Mouse (Mus musculus): ENCODE data around the gene Fam169b. TPM values are rescaled to one million over a fixed set of nuclear protein-coding genes. Genes with fewer than 3 reads are reported as not detected.

Gene Fam169b
- polyA plus RNA-seq, 1 experiment from 2014 or later, result 2.3 TPM

DNA sequence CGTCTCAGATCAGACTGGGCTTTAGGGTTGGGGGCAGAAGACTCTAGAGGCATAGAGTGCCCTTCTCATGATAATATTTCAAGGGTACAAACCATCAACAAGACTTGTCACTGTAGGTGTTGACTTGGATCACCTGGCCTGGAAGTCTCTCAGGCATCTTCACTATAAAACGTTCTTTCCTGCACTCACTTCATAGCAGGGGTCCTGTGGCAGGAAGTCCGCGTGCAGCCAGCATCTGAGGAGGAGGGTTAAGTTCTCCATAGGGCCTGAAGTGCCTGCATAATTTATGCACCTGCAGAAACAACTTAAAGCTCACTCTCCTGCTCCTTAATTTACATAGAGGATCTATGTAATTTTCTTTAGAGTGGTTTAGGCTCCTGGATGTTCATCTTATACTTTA is 28.0 kb upstream of the Fam169b start:
- Histone ChIP-seq H3K27ac (no peak overlapping the region), H3K9ac (no peak overlapping the region), H3K4me1 (no peaks in the 10 kb centered on the region), H3K4me2 (replicated peaks) (no peak overlapping the region), H3K27me3 (no peaks in the 10 kb centered on the region), H3K36me3 (no peaks in the 10 kb centered on the region), H3K9me3 (peaks cover 3% of the 10 kb centered on the region; the same call in 1 of the 2 replicates), H3K4me3 (no peak overlapping the region)
- 43% methylated on average over 4 of the region's 4 CpGs for WGBS
- ATAC-seq (ENCODE audit: insufficient number of reproducible peaks, insufficient read depth, low FRiP score, low TSS enrichment), result no peak

GRCm38 (mm10) chr7:68246249-68246648 is 27.4 kb upstream of the Fam169b start:
- no peak overlapping the region for H3K27ac ChIP-seq
- ATAC-seq (ENCODE audit: insufficient number of reproducible peaks, insufficient read depth, low FRiP score, low TSS enrichment), result no peak
- 67% methylated on average over 8 of the region's 8 CpGs for WGBS

DNA sequence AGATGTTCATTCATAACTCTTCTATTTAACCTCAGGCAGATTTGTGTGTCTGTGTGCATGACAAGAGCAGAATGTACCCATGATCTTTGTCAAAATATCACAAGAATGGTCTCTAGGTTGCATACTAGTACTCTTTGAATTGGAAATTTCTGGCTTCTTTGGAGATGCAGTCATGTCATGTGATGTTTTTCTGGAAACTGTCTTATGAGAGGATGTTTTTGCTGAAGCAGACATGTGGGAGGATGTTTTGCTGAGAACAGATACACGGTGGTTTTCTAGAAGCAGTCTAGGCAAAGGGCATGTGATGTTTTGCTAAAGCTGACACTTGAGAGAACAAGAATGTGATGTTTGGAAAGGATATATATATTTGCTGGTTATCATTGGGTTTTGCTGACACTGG is 23.2 kb upstream of the Fam169b start:
- H3K4me1 ChIP-seq, result no peaks in the 10 kb centered on the region
- H3K9ac ChIP-seq, result no peak overlapping the region
- H3K4me3 ChIP-seq, result no peak overlapping the region
- no peak for ATAC-seq (ENCODE audit: insufficient number of reproducible peaks, insufficient read depth, low FRiP score, low TSS enrichment)
- no peak overlapping the region for H3K27ac ChIP-seq
- no peaks in the 10 kb centered on the region for H3K27me3 ChIP-seq
- no peaks in the 10 kb centered on the region for H3K36me3 ChIP-seq
- WGBS, result 85% methylated on average over 1 of the region's 1 CpGs
- peaks cover 3% of the 10 kb centered on the region; the same call in 1 of the 2 replicates for H3K9me3 ChIP-seq
- H3K4me2 ChIP-seq (replicated peaks), result no peak overlapping the region

More at GRCm38 (mm10) chr7:68246249-68246648, 27.4 kb upstream of the Fam169b start:
- Histone ChIP-seq H3K4me3 (no peak overlapping the region), H3K27me3 (no peaks in the 10 kb centered on the region), H3K4me1 (no peaks in the 10 kb centered on the region), H3K4me2 (replicated peaks) (no peak overlapping the region), H3K9ac (no peak overlapping the region), H3K9me3 (peaks cover 3% of the 10 kb centered on the region; the same call in 1 of the 2 replicates), H3K36me3 (no peaks in the 10 kb centered on the region)

DNA sequence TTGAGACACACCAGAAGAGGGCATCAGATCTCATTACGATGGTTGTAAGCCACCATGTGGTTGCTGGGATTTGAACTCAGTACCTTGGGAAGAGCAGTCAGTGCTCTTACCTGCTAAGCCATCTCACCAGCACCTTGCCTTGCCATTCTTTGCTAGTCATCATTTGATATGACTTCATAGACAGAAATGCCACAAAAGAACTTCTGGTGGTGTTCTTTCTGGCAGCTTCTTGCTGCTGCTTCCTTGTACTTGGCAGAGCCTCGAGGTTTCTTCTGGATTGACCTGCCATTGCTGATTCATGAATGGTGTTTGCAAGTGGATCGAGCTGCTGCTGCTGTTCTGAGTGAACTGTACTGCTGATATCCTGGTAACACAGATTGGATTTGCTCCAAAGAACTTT is 22.7 kb upstream of the Fam169b start:
- H3K9me3 ChIP-seq, result peaks cover 3% of the 10 kb centered on the region; the same call in 1 of the 2 replicates
- H3K4me1 ChIP-seq, result no peaks in the 10 kb centered on the region
- H3K27me3 ChIP-seq, result no peaks in the 10 kb centered on the region
- H3K27ac ChIP-seq, result no peak overlapping the region
- no peaks in the 10 kb centered on the region for H3K36me3 ChIP-seq
- ATAC-seq (ENCODE audit: insufficient number of reproducible peaks, insufficient read depth, low FRiP score, low TSS enrichment), result no peak
- WGBS, result 89% methylated on average over 3 of the region's 3 CpGs
- H3K9ac ChIP-seq, result no peak overlapping the region
- H3K4me3 ChIP-seq, result no peak overlapping the region
- no peak overlapping the region for H3K4me2 ChIP-seq (replicated peaks)

DNA sequence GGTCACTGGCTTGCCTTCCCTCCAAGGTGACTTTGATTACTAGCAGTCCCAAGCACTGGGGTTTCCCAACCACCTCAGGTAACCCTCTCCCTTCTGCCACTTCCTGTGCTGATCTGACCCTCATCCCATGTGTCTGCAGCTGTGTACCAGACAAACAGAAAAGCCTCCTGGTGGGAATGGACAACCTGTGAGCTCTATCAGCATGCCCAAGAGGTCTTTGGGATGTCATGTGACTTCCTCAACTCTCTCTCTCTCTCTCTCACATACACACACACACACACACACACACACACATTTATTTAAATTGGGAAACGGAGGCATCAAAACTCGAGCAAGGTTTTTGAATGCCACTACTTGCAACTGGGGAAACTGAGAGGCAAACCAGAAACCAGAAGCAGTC is 15.9 kb upstream of the Fam169b start:
- 60% methylated on average over 2 of the region's 2 CpGs for WGBS
- H3K4me1 ChIP-seq, result no peaks in the 10 kb centered on the region; the same call in 1 of the 2 replicates
- H3K4me2 ChIP-seq (replicated peaks), result no peak overlapping the region
- no peaks in the 10 kb centered on the region for H3K36me3 ChIP-seq
- H3K9me3 ChIP-seq, result no peaks in the 10 kb centered on the region
- no peak overlapping the region for H3K4me3 ChIP-seq
- ATAC-seq (ENCODE audit: insufficient number of reproducible peaks, insufficient read depth, low FRiP score, low TSS enrichment), result no peak
- H3K9ac ChIP-seq, result no peak overlapping the region
- no peaks in the 10 kb centered on the region for H3K27me3 ChIP-seq
- H3K27ac ChIP-seq, result no peak overlapping the region

- Histone ChIP-seq H3K4me1 (peaks cover 3% of the 10 kb centered on the region), H3K4me2 (replicated peaks) (no peak overlapping the region), H3K9ac (no peak overlapping the region), H3K4me3 (no peak overlapping the region), H3K9me3 (no peaks in the 10 kb centered on the region), H3K36me3 (no peaks in the 10 kb centered on the region), H3K27ac (no peak overlapping the region), H3K27me3 (no peaks in the 10 kb centered on the region)
- WGBS, result 83% methylated on average over 17 of the region's 17 CpGs
- no peak for ATAC-seq (ENCODE audit: insufficient number of reproducible peaks, insufficient read depth, low FRiP score, low TSS enrichment)
These were observed 15.1 kb upstream of the Fam169b start for GRCm38 (mm10) chr7:68258326-68259150.

DNA sequence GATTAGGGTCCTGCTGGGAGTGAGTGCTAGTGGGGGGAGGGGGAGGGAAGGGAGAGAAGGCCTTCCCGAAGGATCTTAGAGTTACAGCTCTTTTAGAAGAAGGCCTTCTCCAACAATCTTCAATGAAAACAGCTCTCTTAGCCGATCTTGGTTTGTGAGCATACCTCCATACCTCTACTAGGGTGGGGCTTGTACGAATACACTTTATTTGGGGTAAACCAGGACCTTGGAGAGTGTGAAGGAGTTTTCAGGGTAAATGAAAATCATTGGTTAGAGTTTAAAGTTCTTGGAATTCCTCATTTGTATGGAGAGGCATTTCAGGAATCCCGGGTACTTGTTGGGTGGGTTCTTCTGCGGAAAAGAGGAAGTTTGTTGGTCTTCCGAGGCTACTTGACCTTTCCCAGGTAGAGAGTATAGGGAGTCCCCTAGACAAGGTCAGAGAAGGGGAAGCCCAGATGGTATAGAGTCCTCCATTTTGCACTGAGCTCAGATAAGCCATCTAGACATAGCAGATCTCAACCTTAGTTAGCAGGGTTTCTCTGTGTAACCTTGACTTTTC is 14.0 kb upstream of the Fam169b start:
- H3K9me3 ChIP-seq, result no peaks in the 10 kb centered on the region
- no peak overlapping the region for H3K4me2 ChIP-seq (replicated peaks)
- no peak overlapping the region for H3K9ac ChIP-seq
- peaks cover 13% of the 10 kb centered on the region for H3K4me1 ChIP-seq
- H3K4me3 ChIP-seq, result no peak overlapping the region
- H3K36me3 ChIP-seq, result no peaks in the 10 kb centered on the region
- ATAC-seq (ENCODE audit: insufficient number of reproducible peaks, insufficient read depth, low FRiP score, low TSS enrichment), result no peak
- no peak overlapping the region for H3K27ac ChIP-seq
- WGBS, result 59% methylated on average over 6 of the region's 6 CpGs
- H3K27me3 ChIP-seq, result peaks cover 2% of the 10 kb centered on the region; the same call in 1 of the 2 replicates

GRCm38 (mm10) chr7:68262612-68263200 is 10.9 kb upstream of the Fam169b start:
- Histone ChIP-seq H3K4me2 (replicated peaks) (no peak overlapping the region), H3K4me1 (peaks cover 25% of the 10 kb centered on the region), H3K9ac (no peak overlapping the region), H3K4me3 (no peak overlapping the region), H3K36me3 (no peaks in the 10 kb centered on the region), H3K27me3 (peaks cover 6% of the 10 kb centered on the region), H3K27ac (0 out of 2 replicates have a peak overlapping the region, but pooled peaks have one; percentile 23), H3K9me3 (no peaks in the 10 kb centered on the region)
- WGBS, result 47% methylated on average over 8 of the region's 8 CpGs
- ATAC-seq (ENCODE audit: insufficient number of reproducible peaks, insufficient read depth, low FRiP score, low TSS enrichment), result no peak

DNA sequence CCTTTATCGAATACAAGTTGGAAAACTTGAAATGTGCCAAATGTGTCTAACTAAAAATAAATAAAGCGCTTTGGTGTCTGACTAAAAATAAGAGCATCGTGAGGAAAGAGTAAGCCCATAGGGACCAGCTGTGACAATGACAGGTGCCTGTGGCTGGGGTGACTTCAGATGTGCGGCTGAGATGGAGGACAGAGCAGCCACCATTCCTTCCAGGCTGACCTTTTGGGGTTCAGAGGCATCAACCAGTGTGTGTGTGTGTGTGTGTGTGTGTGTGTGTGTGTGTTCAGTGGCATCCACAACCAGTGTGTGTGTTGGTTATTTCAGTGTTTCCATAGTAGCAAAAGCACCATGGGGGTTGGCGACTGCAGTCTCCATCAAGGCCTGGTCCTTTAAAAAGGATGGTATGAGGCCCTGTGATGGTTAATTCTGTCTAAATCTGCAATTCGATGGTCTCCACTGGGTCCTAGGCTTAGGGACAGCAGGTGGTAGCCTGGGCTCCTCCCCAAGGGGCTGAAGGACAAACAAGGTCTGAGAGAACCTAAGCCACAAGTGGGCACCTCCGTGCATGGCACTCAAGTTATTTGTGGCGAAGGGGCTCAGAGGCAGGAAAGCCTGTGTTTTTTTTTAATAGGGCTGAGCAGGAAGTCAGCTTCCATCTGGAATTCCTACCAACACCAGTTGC is 10.2 kb upstream of the Fam169b start:
- Histone ChIP-seq H3K4me2 (replicated peaks) (peak overlapping the region; percentile 57), H3K9me3 (no peaks in the 10 kb centered on the region), H3K4me1 (peaks cover 25% of the 10 kb centered on the region), H3K36me3 (no peaks in the 10 kb centered on the region), H3K27me3 (peaks cover 6% of the 10 kb centered on the region), H3K27ac (0 out of 2 replicates have a peak overlapping the region, but pooled peaks have one; percentile 17), H3K9ac (peak overlapping the region; percentile 36; the same call in 1 of the 2 replicates), H3K4me3 (peak overlapping the region; percentile 28)
- no peak for ATAC-seq (ENCODE audit: insufficient number of reproducible peaks, insufficient read depth, low FRiP score, low TSS enrichment)
- WGBS, result 42% methylated on average over 8 of the region's 8 CpGs

GRCm38 (mm10) chr7:68264028-68264453 is 9.6 kb upstream of the Fam169b start, which contains the start of gene Pgpep1l:
Gene Pgpep1l, minus strand, starts transcription at chr7:68264233.
- Histone ChIP-seq H3K36me3 (no peaks in the 10 kb centered on the region), H3K4me3 (peak within 1 kb of the TSS; percentile 28), H3K4me1 (peaks cover 25% of the 10 kb centered on the region), H3K9ac (peak within 1 kb of the TSS; percentile 36; the same call in 1 of the 2 replicates), H3K4me2 (replicated peaks) (peak within 1 kb of the TSS; percentile 57), H3K9me3 (no peaks in the 10 kb centered on the region), H3K27ac (0 out of 2 replicates have a peak within 1 kb of the TSS, but pooled peaks have one; percentile 17), H3K27me3 (peaks cover 6% of the 10 kb centered on the region)
- 7% methylated on average over 25 of the region's 25 CpGs for WGBS
- peak; percentile 50; the same call in 1 of the 2 replicates for ATAC-seq (ENCODE audit: insufficient number of reproducible peaks, insufficient read depth, low FRiP score, low TSS enrichment)

GRCm38 (mm10) chr7:68264531-68264930 is 9.1 kb upstream of the Fam169b start:
- Histone ChIP-seq H3K4me1 (peaks cover 25% of the 10 kb centered on the region), H3K4me2 (replicated peaks) (peak overlapping the region; percentile 57), H3K4me3 (0 out of 2 replicates have a peak overlapping the region, but pooled peaks have one; percentile 12), H3K36me3 (no peaks in the 10 kb centered on the region), H3K27me3 (peaks cover 6% of the 10 kb centered on the region), H3K9ac (no peak overlapping the region), H3K27ac (no peak overlapping the region), H3K9me3 (no peaks in the 10 kb centered on the region)
- ATAC-seq (ENCODE audit: insufficient number of reproducible peaks, insufficient read depth, low FRiP score, low TSS enrichment), result no peak
- WGBS, result 16% methylated on average over 14 of the region's 14 CpGs

Measured in embryonic facial prominence, embryonic 12.5 days (tissue).